ENCODE assay signal across 11 mouse cellular contexts in the genomic region with DNA sequence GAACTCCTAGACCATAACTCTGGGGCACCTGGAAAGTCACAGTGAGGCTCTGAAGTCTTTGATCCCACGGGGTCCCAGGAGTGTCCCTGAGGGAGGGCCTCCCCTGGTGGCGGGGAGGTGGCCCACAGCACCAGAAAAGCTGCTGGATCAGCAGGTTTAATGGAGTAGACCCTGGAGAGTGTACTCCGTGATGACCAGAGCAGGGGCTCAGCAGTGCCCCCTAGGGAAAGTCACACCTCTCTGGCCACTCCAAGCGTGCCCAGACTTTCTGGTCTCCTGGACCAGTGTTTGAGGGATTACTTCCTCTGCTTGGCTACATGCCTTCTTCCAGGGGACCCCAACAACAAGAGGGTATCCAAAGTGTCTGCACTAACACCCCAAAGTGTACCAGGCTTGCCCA. TPM values are rescaled to one million over a fixed set of nuclear protein-coding genes. Genes with fewer than 3 reads are reported as not detected.
A peak's percentile ranks its signal among the peaks of the same experiment; 100 is the strongest.
DNase-seq lines count a peak whose midpoint lies in the region; ATAC-seq and TF ChIP-seq lines count a peak whose summit lies in the region.
"Had no signal": no experiment of that assay in that cellular context is flagged by ENCODE, and none has a peak within 500 bp of the region (broad histone marks: within the 10 kb centered on the region; RNA-seq: fewer than 3 reads in every experiment).

No protein-coding gene starts in this region.

- peaks cover 49% of the 10 kb centered on the region for H3K4me1 ChIP-seq in G1E (ENCODE audit: insufficient read depth, low read depth, low read length)
- H3K4me1 ChIP-seq in hindbrain, embryonic 10.5 days (replicated peaks) = peaks cover 50% of the 10 kb centered on the region
- peaks cover 31% of the 10 kb centered on the region for H3K4me1 ChIP-seq in midbrain, embryonic 11.5 days (ENCODE audit: control insufficient read depth, insufficient read depth, low read length)
- peaks cover 30% of the 10 kb centered on the region for H3K4me1 ChIP-seq in thymus, adult 2 months (replicated peaks; ENCODE audit: control insufficient read depth, insufficient read depth, low read length)

- TF ChIP-seq POLR2A in thymus, adult 2 months (IDR thresholded peaks at IDR 0.05; ENCODE audit: control insufficient read depth, extremely low read depth, insufficient read depth, low read length, poor library complexity) = no peak

- H3K9me3 ChIP-seq in G1E (replicated peaks) = peaks cover 12% of the 10 kb centered on the region
- no peaks in the 10 kb centered on the region for H3K9me3 ChIP-seq in hindbrain, embryonic 10.5 days
- no peaks in the 10 kb centered on the region for H3K9me3 ChIP-seq in midbrain, embryonic 11.5 days (ENCODE audit: control insufficient read depth, low read length)
- H3K9me3 ChIP-seq: heart, embryonic 15.5 days had no signal

- WGBS in hindbrain, embryonic 10.5 days = 69% methylated on average over 4 of the region's 4 CpGs
- 58% methylated on average over 4 of the region's 4 CpGs for WGBS in midbrain, embryonic 11.5 days
- 89% methylated on average over 4 of the region's 4 CpGs for WGBS in thymus, adult 2 months

- DNase-seq in heart, adult 11 months = peak; percentile 89
- no peak for DNase-seq in heart, adult 8-10 months (ENCODE audit: low spot score)
- no peak for DNase-seq in G1E (ENCODE audit: low spot score)
- no peak for DNase-seq in hindbrain, embryonic 10.5 days (ENCODE audit: low spot score)
- DNase-seq in midbrain, embryonic 11.5 days (ENCODE audit: low spot score, missing footprints) = no peak
- DNase-seq in spleen, postnatal 10 days (ENCODE audit: low spot score in 2 of 2) = no peak
- no peak for DNase-seq in thymus, adult 2 months
- DNase-seq in thymus, postnatal 4 days = no peak
- DNase-seq: left cerebral cortex, postnatal 4 days; right cerebral cortex, adult 18-20 months had no signal

- H3K27ac ChIP-seq in hindbrain, embryonic 10.5 days = peak overlapping the region; percentile 18; the same call in 1 of the 2 replicates
- no peak overlapping the region for H3K27ac ChIP-seq in midbrain, embryonic 11.5 days (ENCODE audit: low read depth, low read length)
- H3K27ac ChIP-seq in thymus, adult 2 months (ENCODE audit: control insufficient read depth, insufficient read depth, low read length) = no peak overlapping the region
- H3K27ac ChIP-seq: heart, embryonic 15.5 days had no signal

- H3K4me2 ChIP-seq in midbrain, embryonic 11.5 days = 0 out of 2 replicates have a peak overlapping the region, but pooled peaks have one; percentile 6

- H3K9ac ChIP-seq in midbrain, embryonic 11.5 days (ENCODE audit: low read length) = peak overlapping the region; percentile 96; the same call in 1 of the 2 replicates
- H3K9ac ChIP-seq: heart, embryonic 15.5 days had no signal

- ATAC-seq in G1E (ENCODE audit: extremely low read depth, insufficient number of reproducible peaks, low FRiP score, poor library complexity, severe bottlenecking) = no peak
- ATAC-seq in midbrain, embryonic 11.5 days (ENCODE audit: low FRiP score) = no peak

- no peak overlapping the region for H3K4me3 ChIP-seq in G1E (ENCODE audit: low read depth, low read length)
- H3K4me3 ChIP-seq in hindbrain, embryonic 10.5 days = peak overlapping the region; percentile 97
- peak overlapping the region; percentile 98; the same call in 1 of the 2 replicates for H3K4me3 ChIP-seq in midbrain, embryonic 11.5 days (ENCODE audit: low read depth, low read length)
- no peak overlapping the region for H3K4me3 ChIP-seq in thymus, adult 2 months (ENCODE audit: control insufficient read depth, insufficient read depth, low read length)
- H3K4me3 ChIP-seq: heart, embryonic 15.5 days had no signal

- H3K36me3 ChIP-seq in G1E (replicated peaks) = peaks cover 64% of the 10 kb centered on the region
- peaks cover 66% of the 10 kb centered on the region for H3K36me3 ChIP-seq in hindbrain, embryonic 10.5 days
- peaks cover 21% of the 10 kb centered on the region for H3K36me3 ChIP-seq in midbrain, embryonic 11.5 days (ENCODE audit: control insufficient read depth, insufficient read depth, low read length)
- peaks cover 13% of the 10 kb centered on the region for H3K36me3 ChIP-seq in thymus, adult 2 months (ENCODE audit: control insufficient read depth, insufficient read depth, low read length)

- peaks cover 6% of the 10 kb centered on the region; the same call in 1 of the 2 replicates for H3K27me3 ChIP-seq in G1E (ENCODE audit: insufficient read depth, low read length)
- H3K27me3 ChIP-seq in hindbrain, embryonic 10.5 days (ENCODE audit: insufficient read depth, poor library complexity, severe bottlenecking) = no peaks in the 10 kb centered on the region
- H3K27me3 ChIP-seq in midbrain, embryonic 11.5 days (ENCODE audit: control insufficient read depth, insufficient read depth, low read length) = no peaks in the 10 kb centered on the region
- H3K27me3 ChIP-seq in thymus, adult 2 months (ENCODE audit: control insufficient read depth, insufficient read depth, low read length) = peaks cover 8% of the 10 kb centered on the region; the same call in 1 of the 2 replicates
- H3K27me3 ChIP-seq: heart, embryonic 15.5 days had no signal

- 0 out of 2 replicates have a peak, but pooled peaks have one; percentile 3 for TF ChIP-seq CTCF in G1E (IDR thresholded peaks at IDR 0.05; ENCODE audit: low read depth, low read length)
- TF ChIP-seq CTCF in thymus, adult 2 months (IDR thresholded peaks at IDR 0.05; ENCODE audit: borderline replicate concordance, control insufficient read depth, extremely low read depth, insufficient read depth, low read length, poor library complexity) = no peak

RNA-seq across cellular contexts. Expression of gene Mex3d, which starts 4.0 kb away (rescaled TPM):
- total RNA-seq in heart, adult 8-10 months (2022) = 1 to 10 TPM; 5.9 to 9.8 (median 8.3) TPM
- total RNA-seq in G1E (2014; fragmentation: Nextera tagmentation) = 7.7 and 11.4 TPM in 2 replicates
- total RNA-seq in G1E (2017) = 8.7 and 10.9 TPM in 2 replicates
- 35.3 and 41.9 TPM in 2 replicates for polyA plus RNA-seq in G1E (2012)
- polyA plus RNA-seq in hindbrain, embryonic 10.5 days (2016; fragmentation: Nextera tagmentation; extraction: Ambion mirVana) = 7.2 and 8.8 TPM in 2 replicates
- polyA plus RNA-seq in midbrain, embryonic 11.5 days (2014; fragmentation: Nextera tagmentation; extraction: Ambion mirVana) = 11.8 and 12.4 TPM in 2 replicates
- 34.9 and 38.2 TPM in 2 replicates for polyA plus RNA-seq in thymus, adult 2 months (2012; rRNA removed)

RNA-seq across cellular contexts. Expression of gene Mbd3, which starts 15.9 kb away (rescaled TPM):
- 100 to 1,000 TPM in 1 of 4 experiments, 10 to 100 TPM in 3; 92.9 to 107 (median 97.0) TPM for total RNA-seq in heart, adult 8-10 months (2022)
- total RNA-seq in G1E (2014; fragmentation: Nextera tagmentation) (37.3 and 41.7 TPM in 2 replicates), G1E (2017) (36.0 and 42.0 TPM in 2 replicates)
- 244 and 272 TPM in 2 replicates for polyA plus RNA-seq in G1E (2012)
- polyA plus RNA-seq in hindbrain, embryonic 10.5 days (2016; fragmentation: Nextera tagmentation; extraction: Ambion mirVana) = 341 and 365 TPM in 2 replicates
- 222 and 252 TPM in 2 replicates for polyA plus RNA-seq in midbrain, embryonic 11.5 days (2014; fragmentation: Nextera tagmentation; extraction: Ambion mirVana)
- polyA plus RNA-seq in thymus, adult 2 months (2012; rRNA removed) = 268 and 290 TPM in 2 replicates

RNA-seq across cellular contexts. Expression of gene Uqcr11, which starts 23.2 kb away (rescaled TPM):
- total RNA-seq in heart, adult 8-10 months (2022) = 1,000 to 10,000 TPM; 1,795 to 2,190 (median 1,939) TPM
- total RNA-seq in G1E (2014; fragmentation: Nextera tagmentation) (57.3 and 71.6 TPM in 2 replicates), G1E (2017) (376 and 446 TPM in 2 replicates)
- polyA plus RNA-seq in G1E (2012) = 1,650 and 1,908 TPM in 2 replicates
- polyA plus RNA-seq in hindbrain, embryonic 10.5 days (2016; fragmentation: Nextera tagmentation; extraction: Ambion mirVana) = 648 and 654 TPM in 2 replicates
- 404 and 476 TPM in 2 replicates for polyA plus RNA-seq in midbrain, embryonic 11.5 days (2014; fragmentation: Nextera tagmentation; extraction: Ambion mirVana)
- 1,246 and 1,699 TPM in 2 replicates for polyA plus RNA-seq in thymus, adult 2 months (2012; rRNA removed)

RNA-seq across cellular contexts. Expression of gene Plk5, which starts 27.2 kb away (rescaled TPM):
- total RNA-seq in heart, adult 8-10 months (2022) = 1 to 10 TPM in 2 of 4 experiments, under 1 TPM in 2; 0.91 to 1.3 (median 1.1) TPM
- total RNA-seq in G1E (2014; fragmentation: Nextera tagmentation) (not detected in 2 replicates), G1E (2017) (0.12 TPM in 1 of 2 replicates, not detected in the other)
- not detected in 2 replicates for polyA plus RNA-seq in G1E (2012)
- polyA plus RNA-seq in hindbrain, embryonic 10.5 days (2016; fragmentation: Nextera tagmentation; extraction: Ambion mirVana) = 0.22 and 0.44 TPM in 2 replicates
- polyA plus RNA-seq in midbrain, embryonic 11.5 days (2014; fragmentation: Nextera tagmentation; extraction: Ambion mirVana) = 0.05 and 0.22 TPM in 2 replicates
- polyA plus RNA-seq in thymus, adult 2 months (2012; rRNA removed) = 0.17 and 0.22 TPM in 2 replicates

RNA-seq across cellular contexts. Expression of gene Adamtsl5, which starts 35.2 kb away (rescaled TPM):
- total RNA-seq in heart, adult 8-10 months (2022) = 100 to 1,000 TPM in 2 of 4 experiments, 10 to 100 TPM in 2; 87.9 to 109 (median 99.6) TPM
- 16.9 and 17.5 TPM in 2 replicates for total RNA-seq in G1E (2014; fragmentation: Nextera tagmentation)
- 5.4 and 8.0 TPM in 2 replicates for total RNA-seq in G1E (2017)
- 33.4 and 37.9 TPM in 2 replicates for polyA plus RNA-seq in G1E (2012)
- 0.45 and 1.3 TPM in 2 replicates for polyA plus RNA-seq in hindbrain, embryonic 10.5 days (2016; fragmentation: Nextera tagmentation; extraction: Ambion mirVana)
- polyA plus RNA-seq in midbrain, embryonic 11.5 days (2014; fragmentation: Nextera tagmentation; extraction: Ambion mirVana) = 0.11 and 0.31 TPM in 2 replicates
- 4.6 and 9.0 TPM in 2 replicates for polyA plus RNA-seq in thymus, adult 2 months (2012; rRNA removed)

Comparison
In these comparisons a context has a peak if more than half of its experiments do, and no peak if none do; other contexts are left out.
1. H3K4me3 ChIP-seq: peak in hindbrain, embryonic 10.5 days (single experiment) and midbrain, embryonic 11.5 days (single experiment); none in G1E (single experiment) and thymus, adult 2 months (single experiment).